Mouse (Mus musculus): Measurements from ENCODE around the gene Psph. TPM values are rescaled to one million over a fixed set of nuclear protein-coding genes. Genes with fewer than 3 reads are reported as not detected.

Psph gene
- 9.7 to 13.0 TPM (median 10.1 TPM) in 4 replicates for total RNA-seq (2023; ENCODE audit: inconsistent age)

GRCm38 (mm10) chr5:129786818-129787790 is at the start of gene Psph:
Gene Psph (minus strand): TSS chr5:129787449.

GRCm38 (mm10) chr5:129724834-129725773 is 62.1 kb downstream of the Psph start, which contains the start of gene Nipsnap2:
Gene Nipsnap2 (plus strand): TSS chr5:129725063.

Other genes with a start within 250 kb of the Psph start
- 0.57 to 2.0 TPM (median 1.3 TPM) in 4 replicates for gene Mmp17, start 203.3 kb downstream of the Psph start, total RNA-seq (2023; ENCODE audit: inconsistent age)
- 1.6 to 2.7 TPM (median 1.9 TPM) in 4 replicates for gene Zfp11, start 117.3 kb downstream of the Psph start, total RNA-seq (2023; ENCODE audit: inconsistent age)
- not detected in 4 replicates for gene Sept14, start 78.9 kb downstream of the Psph start, total RNA-seq (2023; ENCODE audit: inconsistent age)
- 43.3 to 59.8 TPM (median 48.1 TPM) in 4 replicates for gene Mrps17, start 72.0 kb downstream of the Psph start, total RNA-seq (2023; ENCODE audit: inconsistent age)
- 32.5 to 37.1 TPM (median 33.3 TPM) in 4 replicates for gene Nipsnap2, start 62.4 kb downstream of the Psph start, total RNA-seq (2023; ENCODE audit: inconsistent age)
- gene Sumf2, start 59.5 kb upstream of the Psph start, total RNA-seq (2023; ENCODE audit: inconsistent age), result 8.9 to 19.3 TPM (median 13.0 TPM) in 4 replicates
- gene Chchd2, start 100.0 kb upstream of the Psph start, total RNA-seq (2023; ENCODE audit: inconsistent age), result 131 to 185 TPM (median 145 TPM) in 4 replicates
- 1.2 to 4.6 TPM (median 1.8 TPM) in 4 replicates for gene Zbed5, start 108.3 kb upstream of the Psph start, total RNA-seq (2023; ENCODE audit: inconsistent age)
- 0.21 to 1.1 TPM (median 0.57 TPM) in 3 of 4 replicates, not detected in the other for gene Phkg1, start 111.1 kb upstream of the Psph start, total RNA-seq (2023; ENCODE audit: inconsistent age)
- gene Nupr1l, start 121.1 kb upstream of the Psph start, total RNA-seq (2023; ENCODE audit: inconsistent age), result 1.0 to 2.0 TPM (median 1.5 TPM) in 4 replicates
- gene Vkorc1l1, start 154.5 kb upstream of the Psph start, total RNA-seq (2023; ENCODE audit: inconsistent age), result 9.9 to 12.8 TPM (median 10.9 TPM) in 4 replicates
- 31.0 to 36.7 TPM (median 34.3 TPM) in 4 replicates for gene Gusb, start 215.6 kb upstream of the Psph start, total RNA-seq (2023; ENCODE audit: inconsistent age)
- gene Asl, start 241.8 kb upstream of the Psph start, total RNA-seq (2023; ENCODE audit: inconsistent age), result 12.5 to 16.6 TPM (median 15.1 TPM) in 4 replicates
- 19.9 to 27.9 TPM (median 25.3 TPM) in 4 replicates for gene Crcp, start 241.8 kb upstream of the Psph start, total RNA-seq (2023; ENCODE audit: inconsistent age)

All from B cell, adult (primary cell).